Mouse (Mus musculus): ENCODE results near the gene Ptgds.

GRCm38 (mm10) chr2:25484901-25485647, 15.2 kb upstream of the Ptgds start:
- no peak; the same call in 1 of the 2 replicates for TF ChIP-seq POLR2A (IDR thresholded peaks at IDR 0.05; ENCODE audit: low read depth, low read length)
- no peak for TF ChIP-seq CTCF (IDR thresholded peaks at IDR 0.05; ENCODE audit: extremely low read depth, insufficient read length, insufficient replicate concordance, low read depth, low read length)

Data from small intestine, adult 2 months (tissue).